Mouse (Mus musculus): ENCODE data around the gene Col15a1.

GRCm38 (mm10) chr4:47205846-47206245 lies 2.1 kb upstream of the Col15a1 start:
- TF ChIP-seq CTCF (conservative IDR thresholded peaks at IDR 0.05; ENCODE audit: insufficient read depth, insufficient read length, low read depth, low read length) (no peak), POLR2A (IDR thresholded peaks at IDR 0.05; ENCODE audit: low read depth, low read length) (no peak)

Data from kidney, adult 2 months (tissue).